Mouse (Mus musculus): ENCODE measurements around the gene Fbxo34. TPM values are rescaled to one million over a fixed set of nuclear protein-coding genes. Genes with fewer than 3 reads are reported as not detected.

Gene Fbxo34
- total and polyA plus RNA-seq, 3 experiments, result 11.1 to 25.9 (median 11.9) TPM

DNA sequence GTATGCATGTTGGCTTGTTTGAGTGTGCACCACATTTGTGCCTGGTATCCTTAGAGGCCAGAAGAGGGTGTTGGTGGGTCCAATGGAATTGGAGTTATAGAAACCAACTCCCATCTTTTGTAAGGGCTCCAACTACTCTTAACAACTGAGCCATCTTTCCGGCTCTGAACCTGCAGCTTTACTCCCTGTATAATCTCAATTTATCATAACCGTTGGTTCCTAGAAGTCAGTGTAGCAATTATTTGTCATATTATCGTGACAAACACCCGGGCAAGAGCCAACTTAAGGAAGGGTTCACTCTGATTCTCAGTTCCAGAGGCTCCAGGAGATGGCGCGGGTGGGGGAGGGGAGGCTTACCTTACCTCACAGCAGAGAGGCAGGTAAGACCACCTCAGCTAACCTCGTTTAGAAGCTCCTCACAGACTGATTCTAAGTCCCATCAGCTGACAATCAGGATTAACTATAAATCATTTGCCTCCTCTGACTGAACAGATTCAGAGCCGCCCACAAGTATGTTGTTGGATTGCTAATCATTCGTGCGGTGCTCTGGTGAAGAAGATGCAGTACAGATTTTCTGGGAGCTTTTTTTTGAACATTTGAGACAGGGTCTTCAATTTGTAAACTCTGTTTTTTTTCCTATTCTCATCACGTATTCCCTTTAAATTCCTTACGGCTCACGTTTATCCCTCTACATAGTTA is 70.7 kb downstream of the Fbxo34 start:
- Histone ChIP-seq H3K27ac (ENCODE audit: insufficient read depth, low read depth) (no peak overlapping the region), H3K9me3 (replicated peaks; ENCODE audit: low read length) (no peaks in the 10 kb centered on the region), H3K36me3 (replicated peaks in 1 of 2; ENCODE audit: control insufficient read depth in 1 of 2, insufficient read depth in 1 of 2, low read length in 1 of 2) (peaks cover 0 to 55% of the 10 kb centered on the region in 2 experiments), H3K4me2 (ENCODE audit: insufficient read depth, low read depth, poor library complexity, severe bottlenecking) (no peak overlapping the region), H3K79me2 (replicated peaks; ENCODE audit: control insufficient read depth, extremely low read depth, insufficient read depth, poor library complexity, severe bottlenecking) (no peaks in the 10 kb centered on the region; the same call in 1 of the 2 replicates), H3K27me3 (replicated peaks) (no peaks in the 10 kb centered on the region), H3K4me3 (replicated peaks in 1 of 3; ENCODE audit: low read depth in 2 of 3, low read length in 2 of 3, poor library complexity in 1 of 3) (no peak overlapping the region), H3K9ac (ENCODE audit: insufficient read depth, low read depth) (no peak overlapping the region), H3K4me1 (ENCODE audit: control insufficient read depth in 1 of 2, insufficient read depth in 2 of 2) (no peaks in the 10 kb centered on the region)
- dilution Hi-C loops (cut with MboI; ENCODE audit: extremely low pct_ligation_motif_present, extremely low pct_unique_long_range_greater_than_20kb, low sequenced_read_pairs) (no loop called here), in situ Hi-C loops (cut with MboI; ENCODE audit: low pct_ligation_motif_present, low pct_unique_long_range_greater_than_20kb, low sequenced_read_pairs) (no loop called here)
- no peak for DNase-seq (ENCODE audit: extremely low read depth)
- no peak for TF ChIP-seq MEF2A (IDR thresholded peaks at IDR 0.05; ENCODE audit: borderline replicate concordance, low read depth, low read length)
- TF ChIP-seq ZNF384 (IDR thresholded peaks at IDR 0.05; ENCODE audit: low read depth, low read length), result no peak
- TF ChIP-seq GABPA (IDR thresholded peaks at IDR 0.05; ENCODE audit: insufficient replicate concordance, low read depth, low read length), result no peak
- TF ChIP-seq CHD2 (IDR thresholded peaks at IDR 0.05; ENCODE audit: low read length), result no peak
- TF ChIP-seq CTCF (conservative IDR thresholded peaks at IDR 0.05 in 1 of 2, IDR thresholded peaks at IDR 0.05 in 1 of 2; ENCODE audit: low read depth in 2 of 2, low read length in 2 of 2), result no peak
- no peak for TF ChIP-seq PAX5 (IDR thresholded peaks at IDR 0.05; ENCODE audit: low read length)
- TF ChIP-seq ETS1 (conservative IDR thresholded peaks at IDR 0.05; ENCODE audit: low read depth, low read length), result no peak
- TF ChIP-seq JUND (conservative IDR thresholded peaks at IDR 0.05; ENCODE audit: low read depth, low read length), result no peak
- no peak for TF ChIP-seq ZC3H11A (IDR thresholded peaks at IDR 0.05; ENCODE audit: low read depth, low read length)
- TF ChIP-seq NELFE (IDR thresholded peaks at IDR 0.05; ENCODE audit: low read depth, low read length), result no peak
- TF ChIP-seq MAZ (IDR thresholded peaks at IDR 0.05; ENCODE audit: low read depth, low read length), result no peak
- no peak for TF ChIP-seq MAFK (IDR thresholded peaks at IDR 0.05; ENCODE audit: insufficient replicate concordance, low read length)

DNA sequence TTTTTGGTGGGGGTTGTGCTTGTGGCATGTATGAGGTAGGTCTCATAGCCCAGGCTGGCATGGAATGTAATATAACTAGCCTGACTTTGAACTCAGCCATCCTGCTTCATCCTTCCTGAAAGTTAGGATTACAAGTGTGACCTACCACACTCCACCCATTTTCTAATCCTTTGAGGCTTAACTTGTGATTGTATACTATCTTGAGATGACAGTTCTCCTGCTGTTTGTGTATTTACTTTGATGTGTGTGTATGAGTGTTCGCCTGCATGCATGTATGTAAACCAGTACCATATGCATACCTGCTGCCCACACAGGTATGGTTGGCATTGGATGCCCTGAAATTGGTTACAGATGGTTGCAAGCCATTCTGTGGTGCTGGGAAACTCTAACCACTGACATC is 71.4 kb downstream of the Fbxo34 start:
- dilution Hi-C loops (cut with MboI; ENCODE audit: extremely low pct_ligation_motif_present, extremely low pct_unique_long_range_greater_than_20kb, low sequenced_read_pairs) (no loop called here), in situ Hi-C loops (cut with MboI; ENCODE audit: low pct_ligation_motif_present, low pct_unique_long_range_greater_than_20kb, low sequenced_read_pairs) (no loop called here)
- no peak overlapping the region for H3K9ac ChIP-seq (ENCODE audit: insufficient read depth, low read depth)
- H3K36me3 ChIP-seq (replicated peaks in 1 of 2; ENCODE audit: control insufficient read depth in 1 of 2, insufficient read depth in 1 of 2, low read length in 1 of 2), result peaks cover 0 to 56% of the 10 kb centered on the region in 2 experiments
- no peak overlapping the region for H3K4me3 ChIP-seq (replicated peaks in 1 of 3; ENCODE audit: low read depth in 2 of 3, low read length in 2 of 3, poor library complexity in 1 of 3)
- DNase-seq (ENCODE audit: extremely low read depth), result no peak
- H3K27me3 ChIP-seq (replicated peaks), result no peaks in the 10 kb centered on the region
- H3K4me1 ChIP-seq (ENCODE audit: control insufficient read depth in 1 of 2, insufficient read depth in 2 of 2), result no peaks in the 10 kb centered on the region
- no peak overlapping the region for H3K4me2 ChIP-seq (ENCODE audit: insufficient read depth, low read depth, poor library complexity, severe bottlenecking)
- peaks cover 2% of the 10 kb centered on the region; the same call in 1 of the 2 replicates for H3K79me2 ChIP-seq (replicated peaks; ENCODE audit: control insufficient read depth, extremely low read depth, insufficient read depth, poor library complexity, severe bottlenecking)
- no peak for TF ChIP-seq IRF4 (IDR thresholded peaks at IDR 0.05; ENCODE audit: low read depth, low read length)
- no peak for TF ChIP-seq EP300 (IDR thresholded peaks at IDR 0.05; ENCODE audit: low read length)
- no peak for TF ChIP-seq TCF12 (IDR thresholded peaks at IDR 0.05; ENCODE audit: low read depth, low read length)
- no peak for TF ChIP-seq RCOR1 (conservative IDR thresholded peaks at IDR 0.05; ENCODE audit: low read depth, low read length)
- TF ChIP-seq UBTF (IDR thresholded peaks at IDR 0.05; ENCODE audit: low read depth, low read length), result no peak
- no peak for TF ChIP-seq KAT2A (IDR thresholded peaks at IDR 0.05; ENCODE audit: insufficient replicate concordance, low read length)
- TF ChIP-seq BHLHE40 (IDR thresholded peaks at IDR 0.05; ENCODE audit: low read depth, low read length), result no peak
- no peak for TF ChIP-seq USF1 (IDR thresholded peaks at IDR 0.05; ENCODE audit: low read depth, low read length)
- no peak for TF ChIP-seq SMC3 (IDR thresholded peaks at IDR 0.05; ENCODE audit: low read depth, low read length)
- TF ChIP-seq NELFE (IDR thresholded peaks at IDR 0.05; ENCODE audit: low read depth, low read length), result no peak
- no peak for TF ChIP-seq GABPA (IDR thresholded peaks at IDR 0.05; ENCODE audit: insufficient replicate concordance, low read depth, low read length)
- H3K9me3 ChIP-seq (replicated peaks; ENCODE audit: low read length), result no peaks in the 10 kb centered on the region
- H3K27ac ChIP-seq (ENCODE audit: insufficient read depth, low read depth), result no peak overlapping the region

Measured in CH12.LX (cell line).